Mouse (Mus musculus): ENCODE data around the gene Fbn1. TPM values are rescaled to one million over a fixed set of nuclear protein-coding genes. Genes with fewer than 3 reads are reported as not detected.

The Fbn1 gene
- polyA plus RNA-seq, 1 experiment from 2014 or later: 9.9 TPM

DNA sequence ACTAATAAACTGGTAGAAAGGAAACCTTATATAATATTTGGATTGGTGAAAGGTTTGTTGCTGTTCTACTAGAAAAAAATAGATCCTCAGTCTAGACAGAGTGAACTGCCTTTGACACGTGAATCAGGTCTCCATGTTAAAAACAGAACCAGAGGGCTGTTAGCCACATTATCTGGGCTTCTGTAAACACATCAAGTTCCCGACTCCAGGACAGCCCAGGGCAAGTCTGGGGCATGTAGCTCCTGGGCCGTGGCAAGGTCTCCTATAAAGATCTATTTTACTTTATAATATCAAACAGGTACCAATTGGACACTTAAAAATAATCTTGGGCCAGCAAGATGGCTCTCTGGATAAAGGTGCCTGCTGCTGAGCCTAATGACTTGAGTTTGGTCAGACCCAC lies 251.9 kb downstream of the Fbn1 start:
- H3K9me3 ChIP-seq (ENCODE audit: control insufficient read depth): no peaks in the 10 kb centered on the region
- no peak for ATAC-seq
- H3K4me3 ChIP-seq (ENCODE audit: low read depth, low read length): no peak overlapping the region
- H3K4me1 ChIP-seq (replicated peaks; ENCODE audit: control insufficient read depth, insufficient read depth, low read length): no peaks in the 10 kb centered on the region
- no peak for TF ChIP-seq CTCF (IDR thresholded peaks at IDR 0.05; ENCODE audit: low read depth)
- no peak overlapping the region for H3K4me2 ChIP-seq (replicated peaks; ENCODE audit: low read depth)
- no peak overlapping the region for H3K27ac ChIP-seq (ENCODE audit: low read depth, low read length)
- WGBS: 44% methylated on average over 3 of the region's 3 CpGs
- H3K9ac ChIP-seq (ENCODE audit: low read depth, low read length): no peak overlapping the region
- peaks cover 26% of the 10 kb centered on the region for H3K36me3 ChIP-seq (ENCODE audit: control insufficient read depth, insufficient read depth)
- no peaks in the 10 kb centered on the region for H3K27me3 ChIP-seq (replicated peaks; ENCODE audit: control insufficient read depth, insufficient read depth, low read length)

DNA sequence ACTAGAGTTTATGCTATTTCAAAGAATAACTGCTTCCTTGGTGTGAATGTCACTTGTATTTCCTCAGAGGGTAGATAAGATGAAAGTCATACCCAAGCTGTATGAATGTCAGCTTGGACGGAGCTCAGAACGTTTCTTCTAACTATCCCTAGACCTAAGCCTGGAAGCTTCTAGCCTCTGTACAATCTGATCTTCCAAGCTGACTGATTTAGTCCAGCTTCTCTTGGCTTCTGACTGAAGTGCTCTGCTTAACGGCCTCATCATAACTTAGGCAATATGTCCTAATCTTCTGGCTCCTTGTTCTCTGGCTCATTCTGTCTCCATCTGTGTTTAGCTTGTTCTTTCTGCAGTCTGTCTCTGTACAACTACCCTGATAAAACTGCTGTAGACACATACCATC lies 253.2 kb downstream of the Fbn1 start:
- 94% methylated on average over 3 of the region's 3 CpGs for WGBS
- no peak overlapping the region for H3K27ac ChIP-seq (ENCODE audit: low read depth, low read length)

GRCm38 (mm10) chr2:125253699-125254098 lies 254.1 kb downstream of the Fbn1 start:
- Histone ChIP-seq H3K36me3 (ENCODE audit: control insufficient read depth, insufficient read depth) (peaks cover 29% of the 10 kb centered on the region), H3K27ac (ENCODE audit: low read depth, low read length) (no peak overlapping the region), H3K9ac (ENCODE audit: low read depth, low read length) (no peak overlapping the region), H3K4me1 (replicated peaks; ENCODE audit: control insufficient read depth, insufficient read depth, low read length) (no peaks in the 10 kb centered on the region), H3K4me2 (replicated peaks; ENCODE audit: low read depth) (no peak overlapping the region), H3K9me3 (ENCODE audit: control insufficient read depth) (no peaks in the 10 kb centered on the region), H3K27me3 (replicated peaks; ENCODE audit: control insufficient read depth, insufficient read depth, low read length) (no peaks in the 10 kb centered on the region), H3K4me3 (ENCODE audit: low read depth, low read length) (no peak overlapping the region)
- ATAC-seq: no peak
- no peak for TF ChIP-seq CTCF (IDR thresholded peaks at IDR 0.05; ENCODE audit: low read depth)
- WGBS: 98% methylated on average over 6 of the region's 6 CpGs

More for the DNA sequence above, 253.2 kb downstream of the Fbn1 start:
- no peaks in the 10 kb centered on the region for H3K4me1 ChIP-seq (replicated peaks; ENCODE audit: control insufficient read depth, insufficient read depth, low read length)
- H3K27me3 ChIP-seq (replicated peaks; ENCODE audit: control insufficient read depth, insufficient read depth, low read length): no peaks in the 10 kb centered on the region
- H3K4me2 ChIP-seq (replicated peaks; ENCODE audit: low read depth): no peak overlapping the region
- no peak overlapping the region for H3K9ac ChIP-seq (ENCODE audit: low read depth, low read length)
- peaks cover 29% of the 10 kb centered on the region for H3K36me3 ChIP-seq (ENCODE audit: control insufficient read depth, insufficient read depth)
- H3K4me3 ChIP-seq (ENCODE audit: low read depth, low read length): no peak overlapping the region
- no peaks in the 10 kb centered on the region for H3K9me3 ChIP-seq (ENCODE audit: control insufficient read depth)
- ATAC-seq: no peak
- no peak for TF ChIP-seq CTCF (IDR thresholded peaks at IDR 0.05; ENCODE audit: low read depth)

DNA sequence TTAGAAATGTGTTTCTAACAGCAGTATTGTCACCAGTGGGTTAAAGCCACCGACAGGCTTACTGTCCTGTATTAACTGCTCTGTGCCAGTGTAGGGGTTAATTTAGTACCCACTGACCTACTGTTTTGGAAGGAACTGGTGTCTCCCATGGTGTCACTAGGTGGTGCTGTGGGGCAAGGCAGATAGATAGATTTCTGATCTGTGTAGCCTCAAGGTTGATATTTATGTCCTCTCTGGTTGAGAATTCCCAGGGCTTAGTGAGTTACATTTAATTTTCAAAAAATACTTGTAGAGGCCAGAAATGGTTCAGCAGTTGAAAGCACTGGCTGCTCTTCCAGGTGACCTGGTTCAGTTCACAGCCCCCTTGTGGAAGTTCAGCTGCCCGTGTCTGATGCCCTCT lies 255.5 kb downstream of the Fbn1 start:
- Histone ChIP-seq H3K4me2 (replicated peaks; ENCODE audit: low read depth) (no peak overlapping the region), H3K9ac (ENCODE audit: low read depth, low read length) (no peak overlapping the region), H3K36me3 (ENCODE audit: control insufficient read depth, insufficient read depth) (peaks cover 19% of the 10 kb centered on the region), H3K27me3 (replicated peaks; ENCODE audit: control insufficient read depth, insufficient read depth, low read length) (no peaks in the 10 kb centered on the region), H3K4me1 (replicated peaks; ENCODE audit: control insufficient read depth, insufficient read depth, low read length) (no peaks in the 10 kb centered on the region), H3K9me3 (ENCODE audit: control insufficient read depth) (no peaks in the 10 kb centered on the region), H3K27ac (ENCODE audit: low read depth, low read length) (no peak overlapping the region), H3K4me3 (ENCODE audit: low read depth, low read length) (no peak overlapping the region)
- 62% methylated on average over 2 of the region's 2 CpGs for WGBS
- peak; percentile 77 for TF ChIP-seq CTCF (IDR thresholded peaks at IDR 0.05; ENCODE audit: low read depth)
- no peak for ATAC-seq

- Histone ChIP-seq H3K9ac (ENCODE audit: low read depth, low read length) (no peak overlapping the region), H3K9me3 (ENCODE audit: control insufficient read depth) (no peaks in the 10 kb centered on the region), H3K4me1 (replicated peaks; ENCODE audit: control insufficient read depth, insufficient read depth, low read length) (no peaks in the 10 kb centered on the region), H3K27me3 (replicated peaks; ENCODE audit: control insufficient read depth, insufficient read depth, low read length) (no peaks in the 10 kb centered on the region), H3K4me2 (replicated peaks; ENCODE audit: low read depth) (no peak overlapping the region), H3K27ac (ENCODE audit: low read depth, low read length) (no peak overlapping the region), H3K4me3 (ENCODE audit: low read depth, low read length) (no peak overlapping the region), H3K36me3 (ENCODE audit: control insufficient read depth, insufficient read depth) (peaks cover 15% of the 10 kb centered on the region)
- no peak for ATAC-seq
- no peak for TF ChIP-seq CTCF (IDR thresholded peaks at IDR 0.05; ENCODE audit: low read depth)
- 88% methylated on average over 4 of the region's 4 CpGs for WGBS
Measured at GRCm38 (mm10) chr2:125251781-125252180, 256.0 kb downstream of the Fbn1 start.

Other genes starting within 250 kb of the Fbn1 start
- gene Gm9913, start 2.9 kb downstream of the Fbn1 start, polyA plus RNA-seq (2015; fragmentation: Nextera tagmentation; extraction: Ambion mirVana): 0.34 and 0.39 TPM in 2 replicates
- 0.98 and 1.3 TPM in 2 replicates for gene Cep152, start 117.1 kb upstream of the Fbn1 start, polyA plus RNA-seq (2015; fragmentation: Nextera tagmentation; extraction: Ambion mirVana)
- gene Eid1, start 165.1 kb upstream of the Fbn1 start, polyA plus RNA-seq (2015; fragmentation: Nextera tagmentation; extraction: Ambion mirVana): 64.3 and 67.4 TPM in 2 replicates
- gene Shc4, start 216.2 kb upstream of the Fbn1 start, polyA plus RNA-seq (2015; fragmentation: Nextera tagmentation; extraction: Ambion mirVana): 0.61 and 0.65 TPM in 2 replicates

Data from intestine, postnatal 0 days (tissue).